Mouse (Mus musculus): Measurements from ENCODE around the gene Il11ra1. TPM values are rescaled to one million over a fixed set of nuclear protein-coding genes. Genes with fewer than 3 reads are reported as not detected.
"Not testable (repeated sequence)": the region's sequence is repeated elsewhere in the genome, so short reads cannot be mapped to it uniquely, and the experiment has no call there.

Gene Il11ra1
- polyA plus RNA-seq (2014; fragmentation: Nextera tagmentation; extraction: Ambion mirVana): 83.7 TPM in 2 replicates

GRCm38 (mm10) chr4:41699783-41700182 is at the start of gene Il11ra1:
Il11ra1 (plus strand) TSS chr4:41699989.
- not testable (repeated sequence) for H3K9me3 ChIP-seq (ENCODE audit: control insufficient read depth, low read length); H3K27ac ChIP-seq (ENCODE audit: low read depth, low read length); H3K36me3 ChIP-seq (ENCODE audit: control insufficient read depth, insufficient read depth, low read length); H3K9ac ChIP-seq (ENCODE audit: low read depth, low read length); ATAC-seq (ENCODE audit: low FRiP score); H3K27me3 ChIP-seq (ENCODE audit: control insufficient read depth, insufficient read depth, low read length); H3K4me2 ChIP-seq (replicated peaks; ENCODE audit: low read depth, low read length); H3K4me3 ChIP-seq (ENCODE audit: low read depth, low read length); DNase-seq (ENCODE audit: low spot score); H3K4me1 ChIP-seq (replicated peaks; ENCODE audit: control insufficient read depth, insufficient read depth, low read length)
- WGBS: 71% methylated on average over 9 of the region's 10 CpGs

GRCm38 (mm10) chr4:41653296-41653695 is 46.5 kb upstream of the Il11ra1 start:
- Histone ChIP-seq H3K27ac (ENCODE audit: low read depth, low read length) (no peak overlapping the region), H3K4me1 (replicated peaks; ENCODE audit: control insufficient read depth, insufficient read depth, low read length) (peaks cover 6% of the 10 kb centered on the region; the same call in 1 of the 2 replicates)

DNA sequence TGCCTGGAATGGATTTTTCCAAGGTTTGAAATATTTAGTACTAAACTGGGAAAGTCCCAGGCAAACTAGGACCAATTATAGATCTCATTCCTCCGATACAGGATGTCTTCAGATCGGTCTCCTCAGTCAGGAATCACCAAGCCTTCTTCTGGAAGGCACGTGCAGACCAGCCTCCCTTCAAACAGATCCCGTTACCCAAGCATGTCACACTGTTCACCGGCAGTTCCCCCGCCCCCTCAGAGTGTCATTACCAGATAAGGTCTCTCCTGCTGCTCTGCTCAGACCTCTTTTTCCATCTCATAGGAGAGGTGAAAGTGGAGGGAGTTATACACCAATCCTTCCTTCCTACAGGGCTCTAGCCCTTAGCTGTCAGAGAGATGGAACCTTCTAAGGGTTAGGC is 46.1 kb upstream of the Il11ra1 start:
- Histone ChIP-seq H3K9ac (ENCODE audit: low read depth, low read length) (no peak overlapping the region), H3K27ac (ENCODE audit: low read depth, low read length) (no peak overlapping the region), H3K36me3 (ENCODE audit: control insufficient read depth, insufficient read depth, low read length) (peaks cover 8% of the 10 kb centered on the region; the same call in 1 of the 2 replicates), H3K4me2 (replicated peaks; ENCODE audit: low read depth, low read length) (no peak overlapping the region), H3K9me3 (ENCODE audit: control insufficient read depth, low read length) (no peaks in the 10 kb centered on the region), H3K4me3 (ENCODE audit: low read depth, low read length) (no peak overlapping the region), H3K4me1 (replicated peaks; ENCODE audit: control insufficient read depth, insufficient read depth, low read length) (peaks cover 5% of the 10 kb centered on the region), H3K27me3 (ENCODE audit: control insufficient read depth, insufficient read depth, low read length) (no peaks in the 10 kb centered on the region)
- ATAC-seq (ENCODE audit: low FRiP score) (no peak), DNase-seq (ENCODE audit: low spot score) (no peak)
- WGBS: 64% methylated on average over 6 of the region's 6 CpGs

More at GRCm38 (mm10) chr4:41653296-41653695, 46.5 kb upstream of the Il11ra1 start:
- ATAC-seq (ENCODE audit: low FRiP score): peak; percentile 56
- Histone ChIP-seq H3K4me3 (ENCODE audit: low read depth, low read length) (no peak overlapping the region), H3K9ac (ENCODE audit: low read depth, low read length) (0 out of 2 replicates have a peak overlapping the region, but pooled peaks have one; percentile 7), H3K27me3 (ENCODE audit: control insufficient read depth, insufficient read depth, low read length) (no peaks in the 10 kb centered on the region), H3K9me3 (ENCODE audit: control insufficient read depth, low read length) (no peaks in the 10 kb centered on the region), H3K4me2 (replicated peaks; ENCODE audit: low read depth, low read length) (no peak overlapping the region), H3K36me3 (ENCODE audit: control insufficient read depth, insufficient read depth, low read length) (peaks cover 8% of the 10 kb centered on the region; the same call in 1 of the 2 replicates)
- 41% methylated on average over 6 of the region's 6 CpGs for WGBS
- peak; percentile 92 for DNase-seq (ENCODE audit: low spot score)

DNA sequence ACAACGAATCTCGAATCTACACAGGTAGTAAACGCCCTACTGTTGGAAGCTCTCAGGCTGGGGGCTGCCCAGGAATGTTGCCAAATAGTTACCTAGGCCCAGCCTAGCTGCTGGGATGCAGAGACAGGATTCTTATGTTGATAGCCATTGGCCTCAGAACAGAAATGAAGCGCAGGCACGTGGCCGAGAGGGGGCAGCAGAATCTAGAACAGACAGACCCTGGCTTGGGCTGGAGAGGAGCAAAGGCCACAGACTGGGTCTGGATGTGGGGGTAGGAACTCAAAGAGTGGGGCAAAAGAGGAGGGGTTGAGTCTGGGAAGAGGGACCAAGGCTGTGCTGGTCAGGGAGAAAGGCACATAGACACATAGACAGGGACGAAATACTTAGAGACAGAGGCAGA is 45.6 kb upstream of the Il11ra1 start:
- no peak overlapping the region for H3K4me2 ChIP-seq (replicated peaks; ENCODE audit: low read depth, low read length)
- H3K9ac ChIP-seq (ENCODE audit: low read depth, low read length): no peak overlapping the region
- 12% methylated on average over 7 of the region's 7 CpGs for WGBS
- no peak for ATAC-seq (ENCODE audit: low FRiP score)
- no peak overlapping the region for H3K4me3 ChIP-seq (ENCODE audit: low read depth, low read length)
- peak; percentile 79 for DNase-seq (ENCODE audit: low spot score)
- H3K36me3 ChIP-seq (ENCODE audit: control insufficient read depth, insufficient read depth, low read length): peaks cover 8% of the 10 kb centered on the region; the same call in 1 of the 2 replicates
- no peaks in the 10 kb centered on the region for H3K9me3 ChIP-seq (ENCODE audit: control insufficient read depth, low read length)
- H3K4me1 ChIP-seq (replicated peaks; ENCODE audit: control insufficient read depth, insufficient read depth, low read length): peaks cover 10% of the 10 kb centered on the region
- H3K27me3 ChIP-seq (ENCODE audit: control insufficient read depth, insufficient read depth, low read length): no peaks in the 10 kb centered on the region
- no peak overlapping the region for H3K27ac ChIP-seq (ENCODE audit: low read depth, low read length)

DNA sequence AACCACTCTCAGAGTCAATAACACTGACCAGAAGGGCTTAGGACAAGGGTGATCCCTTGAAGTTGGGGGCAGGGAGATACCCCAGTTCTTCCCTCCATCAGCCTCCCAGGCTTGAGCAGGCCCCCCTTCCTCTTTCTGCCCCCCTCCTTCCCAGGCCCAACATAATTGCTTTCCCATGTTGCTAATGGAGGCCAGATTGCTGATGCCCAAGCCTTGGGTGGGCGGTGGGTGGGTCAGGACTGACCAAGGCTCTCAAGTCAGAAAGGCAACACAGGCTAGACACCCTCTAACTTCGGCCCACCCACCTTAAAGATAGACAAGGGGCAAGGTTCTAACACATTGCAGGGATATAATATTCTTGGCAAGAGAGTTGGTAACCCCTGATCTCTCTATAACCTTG is 44.3 kb upstream of the Il11ra1 start:
- no peak overlapping the region for H3K27ac ChIP-seq (ENCODE audit: low read depth, low read length)
- no peaks in the 10 kb centered on the region for H3K9me3 ChIP-seq (ENCODE audit: control insufficient read depth, low read length)
- H3K9ac ChIP-seq (ENCODE audit: low read depth, low read length): no peak overlapping the region
- WGBS: 85% methylated on average over 2 of the region's 2 CpGs
- no peaks in the 10 kb centered on the region for H3K27me3 ChIP-seq (ENCODE audit: control insufficient read depth, insufficient read depth, low read length)
- H3K4me2 ChIP-seq (replicated peaks; ENCODE audit: low read depth, low read length): no peak overlapping the region
- no peak for ATAC-seq (ENCODE audit: low FRiP score)
- peaks cover 10% of the 10 kb centered on the region; the same call in 1 of the 2 replicates for H3K36me3 ChIP-seq (ENCODE audit: control insufficient read depth, insufficient read depth, low read length)
- peaks cover 19% of the 10 kb centered on the region for H3K4me1 ChIP-seq (replicated peaks; ENCODE audit: control insufficient read depth, insufficient read depth, low read length)
- no peak overlapping the region for H3K4me3 ChIP-seq (ENCODE audit: low read depth, low read length)
- DNase-seq (ENCODE audit: low spot score): no peak

DNA sequence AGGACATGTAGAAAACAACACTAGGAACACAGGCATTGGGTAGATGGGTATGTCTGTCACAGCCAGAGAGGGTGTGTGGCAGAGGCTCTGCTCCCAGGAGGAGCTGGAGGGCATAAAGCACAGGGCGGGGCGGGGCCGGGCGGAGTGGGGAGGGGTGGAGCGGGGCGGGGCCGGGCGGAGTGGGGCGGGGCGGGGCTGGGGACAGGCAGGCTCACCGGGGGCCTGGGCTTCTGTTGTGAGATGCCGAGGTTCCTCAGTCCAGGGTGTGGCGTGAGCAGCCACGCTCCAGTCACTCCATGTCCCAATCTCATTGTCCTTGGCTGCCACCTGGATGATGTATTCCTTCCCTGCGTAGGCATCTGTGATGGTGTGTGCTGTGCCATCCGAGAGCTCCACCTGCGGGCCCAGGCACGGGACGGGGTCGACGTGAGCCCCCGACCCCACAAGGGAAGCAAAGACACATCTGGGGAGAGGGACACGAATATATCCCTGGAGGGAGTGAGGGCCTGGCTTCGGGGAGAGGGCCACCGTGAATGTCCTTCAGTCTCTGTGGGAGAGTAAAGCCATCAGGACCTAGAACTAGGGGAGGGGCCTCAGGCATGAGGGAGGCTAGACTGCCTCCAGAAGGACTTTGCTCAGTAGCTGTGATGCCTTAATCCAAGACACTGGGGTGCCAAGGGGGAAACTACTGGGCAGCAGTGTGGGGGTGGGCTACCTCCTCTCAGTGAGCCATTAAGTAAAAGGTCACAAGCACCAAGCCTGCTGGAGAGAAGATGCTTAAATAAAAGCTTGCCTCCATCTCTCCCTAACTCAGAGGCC is 41.0 kb upstream of the Il11ra1 start:
- ATAC-seq (ENCODE audit: low FRiP score): peak; percentile 29
- H3K27ac ChIP-seq (ENCODE audit: low read depth, low read length): peak overlapping the region; percentile 70
- H3K4me3 ChIP-seq (ENCODE audit: low read depth, low read length): no peak overlapping the region
- H3K36me3 ChIP-seq (ENCODE audit: control insufficient read depth, insufficient read depth, low read length): peaks cover 10% of the 10 kb centered on the region; the same call in 1 of the 2 replicates
- no peak for DNase-seq (ENCODE audit: low spot score)
- 21% methylated on average over 17 of the region's 25 CpGs for WGBS
- peaks cover 47% of the 10 kb centered on the region for H3K4me1 ChIP-seq (replicated peaks; ENCODE audit: control insufficient read depth, insufficient read depth, low read length)
- no peaks in the 10 kb centered on the region for H3K27me3 ChIP-seq (ENCODE audit: control insufficient read depth, insufficient read depth, low read length)
- no peak overlapping the region for H3K4me2 ChIP-seq (replicated peaks; ENCODE audit: low read depth, low read length)
- 0 out of 2 replicates have a peak overlapping the region, but pooled peaks have one; percentile 19 for H3K9ac ChIP-seq (ENCODE audit: low read depth, low read length)
- no peaks in the 10 kb centered on the region for H3K9me3 ChIP-seq (ENCODE audit: control insufficient read depth, low read length)

- 63% methylated on average over 9 of the region's 13 CpGs for WGBS
- Histone ChIP-seq H3K9me3 (ENCODE audit: control insufficient read depth, low read length) (no peaks in the 10 kb centered on the region), H3K4me3 (ENCODE audit: low read depth, low read length) (no peak overlapping the region), H3K27ac (ENCODE audit: low read depth, low read length) (0 out of 2 replicates have a peak overlapping the region, but pooled peaks have one; percentile 70), H3K4me2 (replicated peaks; ENCODE audit: low read depth, low read length) (no peak overlapping the region), H3K4me1 (replicated peaks; ENCODE audit: control insufficient read depth, insufficient read depth, low read length) (peaks cover 50% of the 10 kb centered on the region), H3K36me3 (ENCODE audit: control insufficient read depth, insufficient read depth, low read length) (peaks cover 10% of the 10 kb centered on the region; the same call in 1 of the 2 replicates), H3K27me3 (ENCODE audit: control insufficient read depth, insufficient read depth, low read length) (no peaks in the 10 kb centered on the region), H3K9ac (ENCODE audit: low read depth, low read length) (no peak overlapping the region)
- no peak for ATAC-seq (ENCODE audit: low FRiP score)
- DNase-seq (ENCODE audit: low spot score): no peak
Observed at GRCm38 (mm10) chr4:41659556-41659955, 40.2 kb upstream of the Il11ra1 start.

- Histone ChIP-seq H3K9me3 (ENCODE audit: control insufficient read depth, low read length) (no peaks in the 10 kb centered on the region), H3K4me2 (replicated peaks; ENCODE audit: low read depth, low read length) (no peak overlapping the region), H3K4me1 (replicated peaks; ENCODE audit: control insufficient read depth, insufficient read depth, low read length) (peaks cover 61% of the 10 kb centered on the region), H3K27ac (ENCODE audit: low read depth, low read length) (peak overlapping the region; percentile 45), H3K27me3 (ENCODE audit: control insufficient read depth, insufficient read depth, low read length) (no peaks in the 10 kb centered on the region), H3K36me3 (ENCODE audit: control insufficient read depth, insufficient read depth, low read length) (peaks cover 10% of the 10 kb centered on the region; the same call in 1 of the 2 replicates), H3K9ac (ENCODE audit: low read depth, low read length) (no peak overlapping the region), H3K4me3 (ENCODE audit: low read depth, low read length) (no peak overlapping the region)
- WGBS: 27% methylated on average over 11 of the region's 11 CpGs
- DNase-seq (ENCODE audit: low spot score) (peak; percentile 69), ATAC-seq (ENCODE audit: low FRiP score) (peak; percentile 38)
Observed at GRCm38 (mm10) chr4:41660851-41661430, 38.8 kb upstream of the Il11ra1 start.
